Mouse (Mus musculus): Measurements from ENCODE around the gene Arhgef7. TPM values are rescaled to one million over a fixed set of nuclear protein-coding genes. Genes with fewer than 3 reads are reported as not detected.

The Arhgef7 gene
- polyA plus RNA-seq, 1 experiment = 19.9 TPM

DNA sequence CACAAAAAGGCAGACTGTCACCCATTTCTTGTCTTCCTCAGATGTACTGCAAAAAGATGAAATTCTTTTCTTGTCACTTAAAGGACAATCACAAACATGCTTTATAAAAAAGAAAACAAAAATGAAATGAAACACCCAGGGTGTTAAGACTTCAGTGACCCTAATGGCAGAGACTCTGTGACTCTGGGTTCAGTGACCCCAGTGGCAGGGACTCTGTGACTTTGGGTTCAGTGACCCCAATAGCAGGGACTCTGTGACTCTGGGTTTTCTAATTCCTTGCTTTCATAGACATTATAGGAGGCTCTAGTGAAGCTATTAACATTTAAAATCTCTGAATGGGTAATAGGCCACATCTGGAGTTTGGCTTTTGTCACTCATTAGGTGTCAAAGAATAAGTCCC lies 27.2 kb downstream of the Arhgef7 start:
- no peak overlapping the region for H3K4me3 ChIP-seq (ENCODE audit: control insufficient read depth, low read depth, low read length)
- no peaks in the 10 kb centered on the region for H3K27me3 ChIP-seq (ENCODE audit: control insufficient read depth, insufficient read depth, low read length)
- no peak for TF ChIP-seq CTCF (IDR thresholded peaks at IDR 0.05; ENCODE audit: control insufficient read depth, insufficient read depth, insufficient replicate concordance, low read depth, low read length)
- no peak for TF ChIP-seq POLR2A (IDR thresholded peaks at IDR 0.05; ENCODE audit: control insufficient read depth, low read depth, low read length)
- H3K4me1 ChIP-seq (ENCODE audit: control insufficient read depth, insufficient read depth, low read length) = peaks cover 8% of the 10 kb centered on the region; the same call in 1 of the 2 replicates
- H3K36me3 ChIP-seq (ENCODE audit: control insufficient read depth, insufficient read depth, low read length) = no peaks in the 10 kb centered on the region
- H3K27ac ChIP-seq (ENCODE audit: control insufficient read depth, insufficient read depth, low read depth, low read length) = no peak overlapping the region

DNA sequence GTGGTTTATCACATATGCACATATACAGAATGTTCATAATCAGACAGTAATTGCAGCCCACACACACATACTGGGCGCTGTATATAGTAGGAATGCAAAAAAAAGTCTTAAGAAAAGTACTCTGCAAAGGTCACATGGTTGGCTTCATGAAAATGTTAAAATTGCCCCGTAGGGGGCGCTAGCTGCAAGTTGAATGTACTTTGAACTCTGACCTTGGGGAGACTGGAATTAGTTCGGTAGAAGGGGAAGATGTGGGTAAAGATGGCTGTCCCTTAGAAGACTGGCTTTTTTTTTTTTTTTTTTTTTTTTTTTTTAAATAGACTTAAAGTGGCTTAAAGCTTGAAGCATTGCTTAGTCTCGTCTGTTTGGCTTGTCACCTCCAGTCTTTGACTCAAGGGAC lies 28.4 kb downstream of the Arhgef7 start:
- Histone ChIP-seq H3K27me3 (ENCODE audit: control insufficient read depth, insufficient read depth, low read length) (no peaks in the 10 kb centered on the region), H3K4me3 (ENCODE audit: control insufficient read depth, low read depth, low read length) (no peak overlapping the region), H3K36me3 (ENCODE audit: control insufficient read depth, insufficient read depth, low read length) (no peaks in the 10 kb centered on the region), H3K27ac (ENCODE audit: control insufficient read depth, insufficient read depth, low read depth, low read length) (no peak overlapping the region), H3K4me1 (ENCODE audit: control insufficient read depth, insufficient read depth, low read length) (peaks cover 8% of the 10 kb centered on the region; the same call in 1 of the 2 replicates)
- TF ChIP-seq POLR2A (IDR thresholded peaks at IDR 0.05; ENCODE audit: control insufficient read depth, low read depth, low read length) (no peak), CTCF (IDR thresholded peaks at IDR 0.05; ENCODE audit: control insufficient read depth, insufficient read depth, insufficient replicate concordance, low read depth, low read length) (0 out of 2 replicates have a peak, but pooled peaks have one; percentile 5)

DNA sequence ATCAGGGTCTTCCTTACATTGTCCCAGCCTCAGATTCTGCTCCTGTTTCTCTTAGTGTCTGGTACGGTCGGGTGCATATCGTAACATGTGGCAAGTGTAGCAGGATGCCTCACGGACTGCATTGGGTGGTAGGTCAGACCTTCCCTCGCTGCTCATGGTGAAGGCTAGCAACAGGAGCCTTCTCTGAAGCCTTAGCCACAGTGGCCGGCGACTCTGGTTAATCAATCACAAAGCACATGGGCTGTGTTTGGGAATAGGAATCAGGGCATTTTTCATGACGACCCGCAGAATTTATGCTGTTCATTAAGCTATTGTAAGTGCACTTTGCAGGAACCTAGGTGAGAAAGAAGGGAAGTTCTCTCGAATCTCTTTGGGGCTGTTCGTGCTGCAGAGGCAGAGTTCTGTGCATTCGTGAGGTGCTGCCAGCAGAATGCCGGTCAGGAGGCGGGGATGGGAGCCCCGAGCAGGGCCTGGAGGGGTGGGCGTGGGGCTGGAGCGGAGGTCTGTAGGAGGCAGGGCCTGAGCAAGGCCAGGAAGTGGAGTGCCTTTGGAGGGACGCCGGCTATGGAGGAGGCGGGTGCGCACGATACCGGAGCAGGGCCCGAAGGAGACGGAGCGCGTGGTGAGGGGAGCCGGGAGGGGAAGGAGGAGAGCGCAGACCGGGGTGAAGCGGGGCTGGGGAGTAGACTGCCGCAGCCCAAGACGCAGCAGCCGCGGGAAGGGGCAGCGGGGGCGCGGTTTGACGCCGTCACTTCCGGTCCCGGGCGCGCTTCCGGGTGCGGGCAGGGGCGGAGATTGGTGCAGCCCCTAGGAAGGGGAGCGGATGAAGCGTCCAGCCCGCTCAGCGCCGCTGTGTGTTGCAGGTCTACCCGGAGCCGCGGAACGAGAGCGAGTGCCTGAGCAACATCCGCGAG lies 30.3 kb downstream of the Arhgef7 start:
- H3K27ac ChIP-seq (ENCODE audit: control insufficient read depth, insufficient read depth, low read depth, low read length) = peak overlapping the region; percentile 81
- no peaks in the 10 kb centered on the region for H3K36me3 ChIP-seq (ENCODE audit: control insufficient read depth, insufficient read depth, low read length)
- TF ChIP-seq CTCF (IDR thresholded peaks at IDR 0.05; ENCODE audit: control insufficient read depth, insufficient read depth, insufficient replicate concordance, low read depth, low read length) (no peak), POLR2A (IDR thresholded peaks at IDR 0.05; ENCODE audit: control insufficient read depth, low read depth, low read length) (peak; percentile 80)
- peaks cover 8% of the 10 kb centered on the region; the same call in 1 of the 2 replicates for H3K4me1 ChIP-seq (ENCODE audit: control insufficient read depth, insufficient read depth, low read length)
- peak overlapping the region; percentile 98 for H3K4me3 ChIP-seq (ENCODE audit: control insufficient read depth, low read depth, low read length)
- no peaks in the 10 kb centered on the region for H3K27me3 ChIP-seq (ENCODE audit: control insufficient read depth, insufficient read depth, low read length)

DNA sequence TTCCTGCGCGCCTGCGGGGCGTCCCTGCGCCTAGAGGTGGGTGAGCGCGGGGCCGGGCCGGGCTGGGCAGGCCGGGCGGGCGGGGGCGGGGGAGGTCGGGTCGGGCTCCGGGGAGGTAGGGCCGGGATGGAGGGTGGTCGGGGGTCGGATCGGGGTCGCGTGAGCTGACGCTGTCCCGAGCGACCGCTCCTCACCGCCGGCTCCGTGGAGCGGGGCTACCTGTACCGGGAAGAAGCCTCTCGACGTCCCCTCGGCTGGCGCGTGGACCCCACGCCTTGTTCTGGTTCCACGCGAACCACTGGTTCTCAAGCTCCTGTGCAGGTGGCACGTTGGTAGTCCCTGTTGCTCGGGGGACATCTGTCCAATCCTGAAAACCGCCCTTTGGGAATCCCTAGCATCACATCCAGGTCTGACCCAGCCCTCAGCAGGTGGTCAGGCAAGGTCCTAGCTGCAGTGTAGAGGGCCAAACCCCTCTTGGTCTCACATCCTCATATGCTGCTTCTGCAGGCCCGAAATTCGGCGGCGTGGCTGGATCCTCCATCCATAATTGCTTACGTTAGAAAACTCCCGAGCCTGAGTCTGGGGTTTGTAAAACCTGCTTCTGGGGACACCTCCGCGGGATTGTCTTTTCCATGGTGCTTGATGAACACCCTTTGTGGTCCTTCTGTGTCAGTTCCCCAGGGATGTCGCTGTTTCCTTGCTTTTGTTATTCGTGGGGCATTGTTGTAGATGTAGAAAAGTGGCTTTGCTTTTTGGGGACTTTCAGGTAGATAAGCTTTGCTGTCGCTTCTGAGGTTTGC lies 31.2 kb downstream of the Arhgef7 start:
- Histone ChIP-seq H3K4me3 (ENCODE audit: control insufficient read depth, low read depth, low read length) (peak overlapping the region; percentile 98), H3K4me1 (ENCODE audit: control insufficient read depth, insufficient read depth, low read length) (peaks cover 8% of the 10 kb centered on the region; the same call in 1 of the 2 replicates), H3K36me3 (ENCODE audit: control insufficient read depth, insufficient read depth, low read length) (no peaks in the 10 kb centered on the region), H3K27ac (ENCODE audit: control insufficient read depth, insufficient read depth, low read depth, low read length) (peak overlapping the region; percentile 44; the same call in 1 of the 2 replicates), H3K27me3 (ENCODE audit: control insufficient read depth, insufficient read depth, low read length) (no peaks in the 10 kb centered on the region)
- no peak for TF ChIP-seq CTCF (IDR thresholded peaks at IDR 0.05; ENCODE audit: control insufficient read depth, insufficient read depth, insufficient replicate concordance, low read depth, low read length)
- no peak for TF ChIP-seq POLR2A (IDR thresholded peaks at IDR 0.05; ENCODE audit: control insufficient read depth, low read depth, low read length)

DNA sequence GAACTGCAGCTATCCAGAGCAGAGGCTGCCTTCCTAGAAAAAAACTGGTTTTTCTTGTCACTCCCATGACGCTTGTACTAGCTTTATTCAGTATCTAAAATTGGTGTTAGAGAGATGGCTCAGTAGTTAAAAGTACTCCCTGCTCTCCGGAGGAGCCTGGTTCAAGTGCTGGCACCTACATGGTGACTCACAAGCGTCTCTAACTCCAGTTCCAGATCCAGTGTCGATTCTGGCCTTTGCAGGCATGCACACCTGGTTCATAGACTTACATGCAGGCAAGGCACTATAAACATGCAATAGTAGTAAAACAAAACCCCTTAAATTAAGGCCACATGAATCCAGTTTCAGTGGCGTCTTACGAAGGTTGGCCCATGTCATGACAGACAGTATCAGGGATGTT lies 34.0 kb downstream of the Arhgef7 start:
- H3K4me1 ChIP-seq (ENCODE audit: control insufficient read depth, insufficient read depth, low read length) = peaks cover 8% of the 10 kb centered on the region; the same call in 1 of the 2 replicates
- TF ChIP-seq CTCF (IDR thresholded peaks at IDR 0.05; ENCODE audit: control insufficient read depth, insufficient read depth, insufficient replicate concordance, low read depth, low read length) = no peak
- TF ChIP-seq POLR2A (IDR thresholded peaks at IDR 0.05; ENCODE audit: control insufficient read depth, low read depth, low read length) = no peak

DNA sequence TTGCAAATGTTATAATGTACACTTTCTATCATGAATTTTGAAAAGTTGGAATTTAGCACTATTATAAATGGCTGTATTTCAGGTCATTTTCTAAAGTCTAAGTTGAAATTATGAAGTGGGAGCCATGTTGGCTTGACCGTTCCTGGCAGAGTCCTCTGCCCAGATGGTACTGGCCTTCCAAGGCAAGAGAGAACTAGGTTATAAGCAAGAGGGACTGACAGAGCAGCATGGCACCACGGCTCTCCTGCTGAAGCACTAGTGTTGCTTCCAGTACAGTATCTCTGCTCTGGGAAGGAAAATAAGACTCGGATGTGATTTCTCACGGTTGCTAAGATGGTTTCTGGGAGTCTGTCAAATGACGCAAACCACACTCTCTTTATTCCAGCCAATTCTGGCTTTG lies 34.5 kb downstream of the Arhgef7 start:
- H3K27ac ChIP-seq (ENCODE audit: control insufficient read depth, insufficient read depth, low read depth, low read length) = no peak overlapping the region
- TF ChIP-seq CTCF (IDR thresholded peaks at IDR 0.05; ENCODE audit: control insufficient read depth, insufficient read depth, insufficient replicate concordance, low read depth, low read length) (no peak), POLR2A (IDR thresholded peaks at IDR 0.05; ENCODE audit: control insufficient read depth, low read depth, low read length) (no peak)
- no peaks in the 10 kb centered on the region for H3K27me3 ChIP-seq (ENCODE audit: control insufficient read depth, insufficient read depth, low read length)
- no peak overlapping the region for H3K4me3 ChIP-seq (ENCODE audit: control insufficient read depth, low read depth, low read length)
- no peaks in the 10 kb centered on the region for H3K36me3 ChIP-seq (ENCODE audit: control insufficient read depth, insufficient read depth, low read length)
- peaks cover 8% of the 10 kb centered on the region; the same call in 1 of the 2 replicates for H3K4me1 ChIP-seq (ENCODE audit: control insufficient read depth, insufficient read depth, low read length)

More for the DNA sequence above, 34.0 kb downstream of the Arhgef7 start:
- Histone ChIP-seq H3K4me3 (ENCODE audit: control insufficient read depth, low read depth, low read length) (no peak overlapping the region), H3K27ac (ENCODE audit: control insufficient read depth, insufficient read depth, low read depth, low read length) (no peak overlapping the region), H3K27me3 (ENCODE audit: control insufficient read depth, insufficient read depth, low read length) (no peaks in the 10 kb centered on the region), H3K36me3 (ENCODE audit: control insufficient read depth, insufficient read depth, low read length) (no peaks in the 10 kb centered on the region)

DNA sequence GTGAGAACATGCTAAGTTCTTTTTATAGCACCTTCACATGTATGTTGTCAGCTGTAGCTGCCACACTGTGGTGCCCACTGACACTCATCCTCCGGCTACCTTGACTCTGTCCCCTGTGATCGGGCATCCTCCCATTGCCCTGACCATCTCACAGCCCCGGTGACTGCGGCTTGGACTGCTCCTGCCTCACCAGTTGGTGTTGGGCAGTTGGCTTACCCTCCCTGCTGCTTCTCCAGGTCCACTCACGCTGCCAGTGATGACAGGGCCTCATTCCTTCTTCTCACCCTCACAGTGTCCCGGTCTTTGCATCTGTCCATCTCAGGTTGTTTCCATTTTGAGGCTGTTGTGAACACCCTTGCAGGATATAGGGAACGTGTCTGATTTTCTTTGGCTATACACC lies 35.3 kb downstream of the Arhgef7 start:
- Histone ChIP-seq H3K27ac (ENCODE audit: control insufficient read depth, insufficient read depth, low read depth, low read length) (no peak overlapping the region), H3K27me3 (ENCODE audit: control insufficient read depth, insufficient read depth, low read length) (no peaks in the 10 kb centered on the region), H3K36me3 (ENCODE audit: control insufficient read depth, insufficient read depth, low read length) (no peaks in the 10 kb centered on the region), H3K4me1 (ENCODE audit: control insufficient read depth, insufficient read depth, low read length) (peaks cover 6% of the 10 kb centered on the region; the same call in 1 of the 2 replicates), H3K4me3 (ENCODE audit: control insufficient read depth, low read depth, low read length) (no peak overlapping the region)
- TF ChIP-seq CTCF (IDR thresholded peaks at IDR 0.05; ENCODE audit: control insufficient read depth, insufficient read depth, insufficient replicate concordance, low read depth, low read length) (no peak), POLR2A (IDR thresholded peaks at IDR 0.05; ENCODE audit: control insufficient read depth, low read depth, low read length) (no peak)
